Mouse (Mus musculus) lung, postnatal 0 days (tissue): ENCODE measurements around the gene Als2cr12. TPM values are rescaled to one million over a fixed set of nuclear protein-coding genes. Genes with fewer than 3 reads are reported as not detected.
"Not testable (repeated sequence)": the region's sequence is repeated elsewhere in the genome, so short reads cannot be mapped to it uniquely, and the experiment has no call there.

Source experiments
- ATAC-seq: fragments of 200-750 bp; cut with Nextera tagmentation; 2 replicates; pipeline ENCODE4 v1.8.0; 2017; ENCODE audit warnings: moderate library complexity
- DNase-seq: peaks from one replicate; pipeline ENCODE4 v3.0.0-alpha.2; 2016; ENCODE audit warnings: low spot score
- H3K27ac ChIP-seq: fragments of 300-500 bp; sonication (generic); 2 replicates; pipeline ENCODE4 v1.5.1; 2014; ENCODE audit warnings: antibody characterized with exemption, mild to moderate bottlenecking, low read length, mixed read lengths
- H3K27me3 ChIP-seq: fragments of 300-500 bp; sonication (generic); replicated peaks from 2 replicates; pipeline ENCODE4 v1.6.1; 2014; ENCODE audit warnings: low read length, mixed read lengths; ENCODE audit not compliant: insufficient read depth
- H3K36me3 ChIP-seq: fragments of 300-500 bp; sonication (generic); 2 replicates; pipeline ENCODE4 v1.6.1; 2014; ENCODE audit warnings: low read length, mixed read lengths; ENCODE audit not compliant: insufficient read depth
- H3K4me1 ChIP-seq: fragments of 300-500 bp; sonication (generic); 2 replicates; pipeline ENCODE4 v1.6.1; 2014; ENCODE audit warnings: antibody characterized with exemption, low read depth, low read length, mixed read lengths; ENCODE audit not compliant: insufficient read depth
- H3K4me2 ChIP-seq: fragments of 300-500 bp; sonication (generic); replicated peaks from 2 replicates; pipeline ENCODE4 v1.6.1; 2014; ENCODE audit warnings: low read depth, mild to moderate bottlenecking, low read length, moderate library complexity, mixed read lengths
- H3K4me3 ChIP-seq: fragments of 300-500 bp; sonication (generic); 2 replicates; pipeline ENCODE4 v1.5.1; 2014; ENCODE audit warnings: low read depth, low read length
- H3K9ac ChIP-seq: fragments of 300-500 bp; sonication (generic); replicated peaks from 2 replicates; pipeline ENCODE4 v1.6.1; 2014; ENCODE audit warnings: low read depth, mild to moderate bottlenecking
- H3K9me3 ChIP-seq: fragments of 300-500 bp; sonication (generic); 2 replicates; pipeline ENCODE4 v1.6.1; 2016; ENCODE audit warnings: low read length, mixed read lengths
- CTCF ChIP-seq: IDR thresholded peaks from 2 replicates; pipeline ENCODE4 v1.5.1; 2016; ENCODE audit warnings: antibody characterized with exemption, mild to moderate bottlenecking
- EP300 ChIP-seq: IDR thresholded peaks from 2 replicates; pipeline ENCODE4 v1.6.1; 2016; ENCODE audit warnings: antibody characterized with exemption, mild to moderate bottlenecking, control low read depth
- WGBS: fragments of 180-500 bp; shearing (Covaris S2); extraction: QIAGEN DNeasy Blood & Tissue Kit; methylation state at CpG from one replicate; pipeline ENCODE4 v1.1.7; 2014; 5-methylcytosine and 5-hydroxymethylcytosine counted together
- polyA plus RNA-seq: library from polyadenylated mRNA; unstranded; fragments of >200 nt; fragmentation: Nextera tagmentation; extraction: Ambion mirVana; gene quantifications from 2 replicates; pipeline ENCODE4 v1.2.1, GENCODE M21; 2015

Als2cr12 gene
- polyA plus RNA-seq, 1 experiment from 2014 or later: 0.11 TPM

DNA sequence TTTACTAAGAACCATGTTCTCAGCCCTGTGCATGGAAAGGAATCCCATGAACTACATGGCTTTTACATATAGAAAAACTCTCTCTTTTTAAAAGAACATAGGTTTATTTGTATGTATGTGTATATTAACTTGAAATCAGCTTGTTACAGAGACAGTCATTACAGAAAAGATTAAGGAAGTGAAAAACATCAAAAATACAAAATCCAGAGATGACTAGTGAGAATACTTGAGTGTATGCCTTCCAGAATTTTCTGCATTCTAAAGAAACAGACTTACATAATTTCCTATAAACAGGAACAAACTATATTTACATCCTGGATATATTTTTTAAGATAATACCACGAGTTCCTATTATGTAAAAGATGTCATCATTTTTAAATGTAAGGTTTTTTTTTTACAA lies 2.1 kb downstream of the Als2cr12 start:
- Histone ChIP-seq H3K36me3 (no peaks in the 10 kb centered on the region), H3K9ac (no peak overlapping the region), H3K27ac (no peak overlapping the region), H3K27me3 (no peaks in the 10 kb centered on the region), H3K9me3 (no peaks in the 10 kb centered on the region), H3K4me2 (no peak overlapping the region), H3K4me1 (no peaks in the 10 kb centered on the region), H3K4me3 (no peak overlapping the region)
- 55% methylated on average over 1 of the region's 1 CpGs for WGBS
- ATAC-seq (no peak), DNase-seq (no peak)
- no peak for TF ChIP-seq CTCF
- TF ChIP-seq EP300: no peak

- ATAC-seq, H3K4me2 ChIP-seq, H3K27ac ChIP-seq, H3K9me3 ChIP-seq, H3K36me3 ChIP-seq, H3K4me3 ChIP-seq, H3K27me3 ChIP-seq, H3K4me1 ChIP-seq, H3K9ac ChIP-seq, DNase-seq: not testable (repeated sequence)
- 59% methylated on average over 1 of the region's 1 CpGs for WGBS
Observed at GRCm38 (mm10) chr1:58691718-58692117, 4.1 kb downstream of the Als2cr12 start.

DNA sequence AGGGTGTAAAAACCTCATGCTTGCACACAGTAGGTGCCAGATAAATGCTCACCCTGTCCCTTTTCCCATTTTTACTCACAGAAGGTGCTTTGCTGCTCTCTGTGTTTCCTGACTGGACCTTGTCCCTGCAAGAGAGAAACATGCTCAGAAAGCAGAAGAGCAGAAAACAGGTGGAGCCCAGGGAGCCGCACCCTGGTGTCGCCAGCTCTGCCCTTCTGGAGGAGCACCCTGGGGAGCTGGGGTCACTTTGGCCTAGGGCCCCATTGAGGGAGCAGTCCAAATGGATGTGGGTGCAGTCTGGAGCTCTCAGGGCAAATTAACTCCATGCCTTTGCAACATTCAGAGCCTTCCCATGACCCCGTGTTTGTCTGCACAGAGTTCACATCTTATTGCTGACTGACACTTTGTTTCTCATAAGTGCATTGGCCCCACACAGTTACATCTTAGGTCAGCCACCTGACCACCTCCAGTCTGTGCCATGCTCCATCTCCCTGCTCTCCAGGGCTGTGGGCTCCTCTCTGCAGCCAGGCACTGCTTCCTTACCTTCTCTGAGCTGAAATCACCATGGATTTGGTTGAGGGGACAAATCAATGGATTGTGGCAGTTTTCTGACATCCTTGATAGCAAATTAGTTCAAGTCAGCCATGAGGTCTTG lies 4.8 kb downstream of the Als2cr12 start:
- H3K27ac ChIP-seq, H3K4me3 ChIP-seq, DNase-seq, H3K9ac ChIP-seq, H3K4me2 ChIP-seq, ATAC-seq, H3K4me1 ChIP-seq, H3K9me3 ChIP-seq, H3K36me3 ChIP-seq, H3K27me3 ChIP-seq: not testable (repeated sequence)
- WGBS: 64% methylated on average over 2 of the region's 3 CpGs

DNA sequence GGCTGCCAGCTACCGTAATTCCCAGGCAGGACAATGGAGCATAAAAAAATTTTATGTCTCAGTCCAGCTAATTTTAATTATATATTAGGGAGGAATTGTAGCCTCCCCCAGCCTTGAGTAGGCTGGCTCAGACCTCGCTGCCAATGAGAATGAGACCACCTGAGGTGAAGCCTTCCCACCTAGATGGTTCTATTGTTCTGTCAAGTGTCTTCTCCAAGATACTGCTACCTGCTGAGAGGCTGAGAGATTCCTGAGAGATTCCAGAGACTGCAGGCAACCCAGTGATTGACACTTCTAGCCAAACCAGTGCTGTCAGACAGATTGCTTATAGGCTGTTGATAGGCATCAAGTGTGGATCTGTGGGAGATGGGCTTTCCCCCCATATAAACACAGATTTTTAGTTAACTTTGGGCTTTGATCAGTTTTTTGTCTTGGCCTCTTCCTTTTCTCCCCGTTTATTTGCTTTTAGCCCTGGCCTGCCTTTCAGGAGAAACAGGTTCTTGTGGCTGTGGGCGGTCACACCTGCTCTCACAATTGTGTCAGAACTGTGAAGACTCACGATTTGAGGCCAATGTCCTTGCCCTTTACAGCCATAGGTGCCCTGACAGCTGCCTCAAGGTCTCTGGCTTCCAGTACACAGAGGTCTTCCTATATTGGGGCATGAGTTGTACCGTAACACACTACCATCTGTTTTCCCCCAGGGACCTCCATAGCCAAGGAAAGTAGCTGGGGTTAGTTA lies 5.6 kb downstream of the Als2cr12 start:
- ATAC-seq: no peak
- TF ChIP-seq CTCF (no peak), EP300 (no peak)
- no peaks in the 10 kb centered on the region for H3K4me1 ChIP-seq
- DNase-seq: no peak
- WGBS: 60% methylated on average over 6 of the region's 6 CpGs
- no peak overlapping the region for H3K4me3 ChIP-seq
- no peaks in the 10 kb centered on the region for H3K9me3 ChIP-seq
- H3K36me3 ChIP-seq: no peaks in the 10 kb centered on the region
- H3K4me2 ChIP-seq: no peak overlapping the region
- H3K9ac ChIP-seq: no peak overlapping the region
- no peak overlapping the region for H3K27ac ChIP-seq
- H3K27me3 ChIP-seq: no peaks in the 10 kb centered on the region

DNA sequence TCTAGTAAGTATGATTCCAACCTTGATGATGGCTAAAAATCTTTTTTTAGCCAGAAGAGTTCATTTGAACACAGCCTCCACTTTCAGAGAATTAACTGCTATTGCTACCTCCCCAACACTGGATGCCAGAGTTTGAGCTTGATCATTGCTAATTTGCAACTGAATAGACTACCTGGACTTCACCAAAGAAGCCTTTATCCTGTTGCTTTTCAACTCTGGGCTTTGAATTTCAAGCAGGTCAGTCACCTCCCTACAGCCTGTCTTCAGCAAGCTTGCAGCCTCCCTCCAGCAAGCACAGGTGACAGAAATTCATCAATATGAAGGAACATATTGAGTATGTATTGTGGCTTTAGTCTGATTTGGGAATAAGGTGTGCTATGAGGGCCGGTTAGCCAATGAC lies 6.4 kb downstream of the Als2cr12 start:
- TF ChIP-seq CTCF: no peak
- no peak for TF ChIP-seq EP300

GRCm38 (mm10) chr1:58678412-58678811 lies 17.4 kb downstream of the Als2cr12 start:
- not testable (repeated sequence) for H3K27ac ChIP-seq, H3K9me3 ChIP-seq, H3K36me3 ChIP-seq, H3K4me2 ChIP-seq, DNase-seq, H3K4me3 ChIP-seq, ATAC-seq, H3K4me1 ChIP-seq, H3K9ac ChIP-seq, H3K27me3 ChIP-seq
- WGBS: 35% methylated on average over 5 of the region's 5 CpGs

More for the DNA sequence above, 6.4 kb downstream of the Als2cr12 start:
- H3K9ac ChIP-seq: no peak overlapping the region
- H3K4me2 ChIP-seq: no peak overlapping the region
- no peak overlapping the region for H3K4me3 ChIP-seq
- WGBS: 83% methylated on average over 1 of the region's 1 CpGs
- no peaks in the 10 kb centered on the region for H3K4me1 ChIP-seq
- H3K27ac ChIP-seq: no peak overlapping the region
- DNase-seq (no peak), ATAC-seq (no peak)
- H3K36me3 ChIP-seq: no peaks in the 10 kb centered on the region
- H3K27me3 ChIP-seq: no peaks in the 10 kb centered on the region
- no peaks in the 10 kb centered on the region for H3K9me3 ChIP-seq
